Mouse (Mus musculus) C2C12 (cell line): ENCODE measurements around the gene Vash2. TPM values are rescaled to one million over a fixed set of nuclear protein-coding genes. Genes with fewer than 3 reads are reported as not detected.

Source experiments
- H3K27me3 ChIP-seq: one replicate; pipeline ENCODE4 v1.6.1; 2011; ENCODE audit not compliant: control insufficient read depth, insufficient read depth, insufficient read length
- H3K36me3 ChIP-seq: one replicate; pipeline ENCODE4 v1.6.1; 2011; ENCODE audit not compliant: control insufficient read depth, insufficient read depth
- H3K4me3 ChIP-seq: one replicate; pipeline ENCODE4 v1.5.1; 2011; ENCODE audit warnings: mild to moderate bottlenecking, control low read depth; ENCODE audit not compliant: poor library complexity, insufficient read depth, severe bottlenecking
- H3K79me2 ChIP-seq: one replicate; pipeline ENCODE4 v1.6.1; 2011; ENCODE audit not compliant: control insufficient read depth, insufficient read depth
- H3K79me3 ChIP-seq: one replicate; pipeline ENCODE4 v1.6.1; 2011; ENCODE audit warnings: low read depth, control low read depth
- H3ac ChIP-seq: one replicate; pipeline ENCODE3; 2011; ENCODE audit warnings: low read depth; ENCODE audit not compliant: control insufficient read depth, insufficient read length
- CEBPB ChIP-seq: IDR thresholded peaks from one replicate; pipeline ENCODE4 v1.6.1; 2011; ENCODE audit warnings: low read depth, mild to moderate bottlenecking, control low read depth, moderate library complexity
- CTCF ChIP-seq: IDR thresholded peaks from one replicate; pipeline ENCODE4 v1.5.1; 2011; ENCODE audit not compliant: control insufficient read depth, insufficient read depth, insufficient read length
- FOSL1 ChIP-seq: IDR thresholded peaks from one replicate; pipeline ENCODE4 v1.8.0; 2011; ENCODE audit warnings: mild to moderate bottlenecking, low read length; ENCODE audit not compliant: poor library complexity, insufficient read depth, severe bottlenecking
- MAX ChIP-seq: IDR thresholded peaks from one replicate; pipeline ENCODE4 v1.6.1; 2011; ENCODE audit warnings: mild to moderate bottlenecking, control low read depth
- MYOD1 ChIP-seq: IDR thresholded peaks from one replicate; pipeline ENCODE4 v1.6.1; 2011; ENCODE audit warnings: low read depth; ENCODE audit not compliant: control insufficient read depth, insufficient read length
- MYOG ChIP-seq: IDR thresholded peaks from one replicate; pipeline ENCODE4 v1.6.1; 2011; ENCODE audit not compliant: control insufficient read depth, insufficient read length; ENCODE audit errors: extremely low read depth
- USF1 ChIP-seq: IDR thresholded peaks from one replicate; pipeline ENCODE4 v1.6.1; 2011; ENCODE audit warnings: low read depth, mild to moderate bottlenecking, control low read depth, moderate library complexity
- polyA plus RNA-seq: library from polyadenylated mRNA; unstranded; fragments of >200 nt; fragmentation: generic; extraction: Trizol; gene quantifications from one replicate; pipeline ENCODE4 v1.2.1, GENCODE M21; 2012; ENCODE audit warnings: missing spikeins

The Vash2 gene
- polyA plus RNA-seq, 1 experiment = 15.6 TPM

DNA sequence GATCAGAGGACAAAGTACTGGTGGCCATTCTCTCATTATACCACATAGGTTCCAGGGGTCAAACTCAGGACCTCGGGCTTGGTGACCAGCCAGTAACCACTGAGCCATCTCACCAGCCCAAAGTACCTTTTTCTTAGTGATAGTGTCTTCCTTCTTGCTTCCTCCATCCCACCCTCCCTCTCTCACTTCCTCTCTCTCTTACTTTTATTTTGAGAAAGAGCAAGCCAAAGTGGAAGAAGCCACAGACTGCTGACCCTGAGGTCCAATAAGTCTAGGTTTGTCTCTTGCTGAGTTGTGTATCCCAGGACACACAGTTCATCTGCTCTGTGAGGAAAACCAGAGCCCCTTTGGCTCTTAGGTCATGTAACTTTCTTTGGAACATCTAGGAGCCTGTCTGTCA lies 1.4 kb upstream of the Vash2 start:
- H3ac ChIP-seq = no peak overlapping the region
- H3K36me3 ChIP-seq = no peaks in the 10 kb centered on the region
- H3K27me3 ChIP-seq = no peaks in the 10 kb centered on the region
- H3K79me2 ChIP-seq = peaks cover 32% of the 10 kb centered on the region
- TF ChIP-seq MAX (no peak), FOSL1 (no peak), CEBPB (no peak), MYOG (no peak), USF1 (no peak), MYOD1 (no peak), CTCF (no peak)
- H3K4me3 ChIP-seq = no peak overlapping the region
- peaks cover 9% of the 10 kb centered on the region for H3K79me3 ChIP-seq

DNA sequence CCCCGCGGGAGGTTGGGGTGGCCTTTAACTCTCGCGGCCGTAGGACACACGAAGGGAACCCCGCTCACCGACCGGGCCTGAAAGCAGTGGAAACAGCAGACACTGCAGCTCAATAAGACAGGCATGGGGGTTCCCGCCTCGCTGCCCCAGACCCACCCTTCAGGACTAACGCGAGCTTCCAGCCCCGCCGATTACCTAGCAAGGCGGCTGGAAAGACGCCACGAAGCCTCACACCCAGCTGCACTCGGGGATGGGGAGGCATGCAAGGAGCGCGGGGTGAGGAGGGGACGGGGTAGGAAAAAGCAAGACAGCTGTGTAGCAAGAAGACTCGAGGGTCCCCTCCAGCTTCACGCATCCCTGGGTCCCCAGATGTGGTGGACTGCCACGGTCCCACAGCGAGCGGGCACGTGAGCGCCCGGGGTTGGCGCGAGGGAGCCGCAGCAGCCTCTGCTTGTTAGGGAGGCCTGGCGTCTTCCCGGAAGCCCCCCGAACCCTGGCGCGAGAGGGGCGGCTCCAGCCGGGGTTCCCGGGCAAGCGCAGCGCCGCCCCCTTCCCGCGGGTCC lies 504 bp downstream of the Vash2 start:
- no peak for TF ChIP-seq USF1
- no peak for TF ChIP-seq CTCF
- no peak for TF ChIP-seq FOSL1
- no peak for TF ChIP-seq MYOG
- no peak for TF ChIP-seq MYOD1
- TF ChIP-seq MAX = no peak
- TF ChIP-seq CEBPB = no peak
- Histone ChIP-seq H3K27me3 (no peaks in the 10 kb centered on the region), H3K79me3 (peaks cover 9% of the 10 kb centered on the region), H3K4me3 (peak overlapping the region; percentile 63), H3K79me2 (peaks cover 50% of the 10 kb centered on the region), H3K36me3 (peaks cover 8% of the 10 kb centered on the region), H3ac (peak overlapping the region; percentile 95)

DNA sequence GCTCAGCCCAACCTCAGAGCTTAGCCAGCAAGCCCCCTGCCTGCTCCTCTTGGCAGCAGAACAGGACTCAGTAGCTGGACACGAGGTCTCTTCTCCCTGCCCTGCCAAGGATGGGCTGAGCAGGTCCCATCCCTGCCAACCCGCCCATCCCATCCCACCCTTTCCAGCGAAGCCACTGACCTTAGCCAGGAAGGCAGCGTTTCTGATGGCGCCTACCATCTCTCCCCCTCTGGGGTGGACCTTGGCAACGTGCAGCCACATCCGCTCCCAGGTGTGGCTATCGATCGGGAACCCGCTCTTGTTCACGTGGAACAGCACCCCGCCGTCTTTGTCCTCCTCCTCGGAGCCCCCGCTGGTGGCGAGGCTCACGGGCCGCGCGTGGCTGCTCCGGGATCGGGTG lies 1.1 kb downstream of the Vash2 start:
- Histone ChIP-seq H3K27me3 (no peaks in the 10 kb centered on the region), H3K79me2 (peaks cover 50% of the 10 kb centered on the region), H3K36me3 (peaks cover 14% of the 10 kb centered on the region), H3ac (peak overlapping the region; percentile 95), H3K4me3 (peak overlapping the region; percentile 63), H3K79me3 (peaks cover 9% of the 10 kb centered on the region)
- TF ChIP-seq MYOG (no peak), USF1 (no peak), FOSL1 (no peak), MAX (no peak), CTCF (no peak), CEBPB (no peak), MYOD1 (no peak)

- Histone ChIP-seq H3K79me2 (peaks cover 50% of the 10 kb centered on the region), H3K27me3 (no peaks in the 10 kb centered on the region), H3K4me3 (no peak overlapping the region), H3K79me3 (peaks cover 9% of the 10 kb centered on the region), H3ac (peak overlapping the region; percentile 36), H3K36me3 (peaks cover 17% of the 10 kb centered on the region)
- TF ChIP-seq USF1 (no peak), CTCF (no peak)
Observed at GRCm38 (mm10) chr1:190976887-190977573, 2.1 kb downstream of the Vash2 start.

GRCm38 (mm10) chr1:190974833-190975232 lies 4.3 kb downstream of the Vash2 start:
- Histone ChIP-seq H3K36me3 (peaks cover 38% of the 10 kb centered on the region), H3K27me3 (no peaks in the 10 kb centered on the region), H3ac (no peak overlapping the region), H3K4me3 (no peak overlapping the region), H3K79me2 (peaks cover 50% of the 10 kb centered on the region), H3K79me3 (peaks cover 9% of the 10 kb centered on the region)
- no peak for TF ChIP-seq MAX
- TF ChIP-seq MYOD1 = no peak
- no peak for TF ChIP-seq MYOG
- no peak for TF ChIP-seq FOSL1
- TF ChIP-seq CEBPB = no peak
- TF ChIP-seq USF1 = no peak
- TF ChIP-seq CTCF = no peak

GRCm38 (mm10) chr1:190974191-190974590 lies 4.9 kb downstream of the Vash2 start:
- Histone ChIP-seq H3K79me3 (peaks cover 9% of the 10 kb centered on the region), H3ac (no peak overlapping the region), H3K4me3 (no peak overlapping the region), H3K36me3 (peaks cover 42% of the 10 kb centered on the region), H3K27me3 (no peaks in the 10 kb centered on the region), H3K79me2 (peaks cover 50% of the 10 kb centered on the region)
- no peak for TF ChIP-seq MYOD1
